Mouse (Mus musculus) heart, postnatal 0 days (tissue): ENCODE results near the gene Pmvk. TPM values are rescaled to one million over a fixed set of nuclear protein-coding genes. Genes with fewer than 3 reads are reported as not detected.
"Not testable (repeated sequence)": the region's sequence is repeated elsewhere in the genome, so short reads cannot be mapped to it uniquely, and the experiment has no call there.

Experiments used
- ATAC-seq: fragments of 200-750 bp; cut with Nextera tagmentation; 2 replicates; pipeline ENCODE4 v1.8.0; 2017; ENCODE audit warnings: low read depth, moderate number of reproducible peaks, moderate library complexity; ENCODE audit not compliant: insufficient read depth
- DNase-seq: peaks from one replicate; pipeline ENCODE4 v3.0.0-alpha.2; 2016; ENCODE audit warnings: low spot score
- H3K27ac ChIP-seq: fragments of 300-500 bp; sonication (generic); 2 replicates; pipeline ENCODE4 v1.5.1; 2014; ENCODE audit warnings: low read depth, mild to moderate bottlenecking
- H3K27me3 ChIP-seq: fragments of 300-500 bp; sonication (generic); 2 replicates; pipeline ENCODE4 v1.6.1; 2014; ENCODE audit warnings: low read length, mixed read lengths; ENCODE audit not compliant: control insufficient read depth, insufficient read depth
- H3K36me3 ChIP-seq: fragments of 300-500 bp; sonication (generic); replicated peaks from 2 replicates; pipeline ENCODE4 v1.6.1; 2014; ENCODE audit warnings: low read length, mixed read lengths; ENCODE audit not compliant: control insufficient read depth, insufficient read depth
- H3K4me1 ChIP-seq: fragments of 300-500 bp; sonication (generic); 2 replicates; pipeline ENCODE4 v1.6.1; 2014; ENCODE audit warnings: antibody characterized with exemption; ENCODE audit not compliant: control insufficient read depth, insufficient read depth
- H3K4me2 ChIP-seq: fragments of 300-500 bp; sonication (generic); 2 replicates; pipeline ENCODE4 v1.6.1; 2014; ENCODE audit warnings: low read depth, mild to moderate bottlenecking, low read length, moderate library complexity
- H3K4me3 ChIP-seq: fragments of 300-500 bp; sonication (generic); 2 replicates; pipeline ENCODE4 v1.5.1; 2014; ENCODE audit warnings: low read depth, low read length
- H3K9ac ChIP-seq: fragments of 300-500 bp; sonication (generic); replicated peaks from 2 replicates; pipeline ENCODE4 v1.6.1; 2014; ENCODE audit warnings: low read depth, low read length, mixed read lengths
- H3K9me3 ChIP-seq: fragments of 300-500 bp; sonication (generic); replicated peaks from 2 replicates; pipeline ENCODE4 v1.6.1; 2016; ENCODE audit warnings: low read length; ENCODE audit not compliant: control insufficient read depth
- CTCF ChIP-seq: IDR thresholded peaks from 2 replicates; pipeline ENCODE4 v1.5.1; 2016; ENCODE audit warnings: antibody characterized with exemption, control low read depth, low read depth
- EP300 ChIP-seq: IDR thresholded peaks from 2 replicates; pipeline ENCODE4 v1.6.1; 2016; ENCODE audit warnings: antibody characterized with exemption, low read depth
- WGBS: fragments of 180-500 bp; shearing (Covaris S2); extraction: QIAGEN DNeasy Blood & Tissue Kit; methylation state at CpG from one replicate; pipeline ENCODE4 v1.1.7; 2014; 5-methylcytosine and 5-hydroxymethylcytosine counted together
- polyA plus RNA-seq: library from polyadenylated mRNA; unstranded; fragments of >200 nt; fragmentation: Nextera tagmentation; extraction: Ambion mirVana; gene quantifications from 2 replicates; pipeline ENCODE4 v1.2.1, GENCODE M21; 2015
- total RNA-seq: library from RNA; depleted of rRNA; stranded (reverse); fragments of >200 nt; gene quantifications from 2 replicates; pipeline ENCODE4 v1.2.3, GENCODE M21; 2014; ENCODE audit warnings: low replicate concordance

Pmvk gene
- total and polyA plus RNA-seq, 2 experiments from 2014 or later = 26.2 to 50.7 TPM

GRCm38 (mm10) chr3:89421810-89422473 lies 32.4 kb upstream of the Pmvk start:
- no peak for DNase-seq
- H3K4me1 ChIP-seq = peaks cover 12% of the 10 kb centered on the region; the same call in 1 of the 2 replicates
- peaks cover 32% of the 10 kb centered on the region for H3K36me3 ChIP-seq
- ATAC-seq = no peak
- H3K4me2 ChIP-seq = peak overlapping the region; percentile 85
- H3K27ac ChIP-seq = peak overlapping the region; percentile 56
- 16% methylated on average over 22 of the region's 22 CpGs for WGBS
- H3K9ac ChIP-seq = peak overlapping the region; percentile 61
- H3K27me3 ChIP-seq = no peaks in the 10 kb centered on the region
- peak overlapping the region; percentile 47 for H3K4me3 ChIP-seq
- TF ChIP-seq EP300 = no peak
- no peak for TF ChIP-seq CTCF
- H3K9me3 ChIP-seq = no peaks in the 10 kb centered on the region

- Histone ChIP-seq H3K27ac (no peak overlapping the region), H3K4me1 (peaks cover 12% of the 10 kb centered on the region; the same call in 1 of the 2 replicates), H3K9ac (no peak overlapping the region), H3K9me3 (no peaks in the 10 kb centered on the region), H3K27me3 (no peaks in the 10 kb centered on the region), H3K4me3 (peak overlapping the region; percentile 47), H3K4me2 (peak overlapping the region; percentile 85), H3K36me3 (peaks cover 39% of the 10 kb centered on the region)
- no peak for TF ChIP-seq CTCF
- no peak for TF ChIP-seq EP300
- 59% methylated on average over 6 of the region's 6 CpGs for WGBS
- no peak for ATAC-seq
- no peak for DNase-seq
Observed at GRCm38 (mm10) chr3:89422556-89423205, 31.7 kb upstream of the Pmvk start.

GRCm38 (mm10) chr3:89424416-89425140 lies 29.8 kb upstream of the Pmvk start:
- Histone ChIP-seq H3K27me3 (no peaks in the 10 kb centered on the region), H3K36me3 (peaks cover 44% of the 10 kb centered on the region), H3K4me3 (no peak overlapping the region), H3K4me2 (no peak overlapping the region), H3K4me1 (peaks cover 12% of the 10 kb centered on the region; the same call in 1 of the 2 replicates), H3K27ac (no peak overlapping the region), H3K9ac (no peak overlapping the region), H3K9me3 (no peaks in the 10 kb centered on the region)
- no peak for ATAC-seq
- DNase-seq = no peak
- TF ChIP-seq EP300 (no peak), CTCF (no peak)
- WGBS = 85% methylated on average over 5 of the region's 5 CpGs

GRCm38 (mm10) chr3:89425141-89425525 lies 29.2 kb upstream of the Pmvk start:
- 73% methylated on average over 5 of the region's 5 CpGs for WGBS
- no peak overlapping the region for H3K4me2 ChIP-seq
- H3K27me3 ChIP-seq = no peaks in the 10 kb centered on the region
- TF ChIP-seq CTCF (no peak), EP300 (no peak)
- ATAC-seq = no peak
- H3K9me3 ChIP-seq = no peaks in the 10 kb centered on the region
- H3K27ac ChIP-seq = no peak overlapping the region
- H3K36me3 ChIP-seq = peaks cover 44% of the 10 kb centered on the region
- H3K4me1 ChIP-seq = peaks cover 12% of the 10 kb centered on the region; the same call in 1 of the 2 replicates
- no peak overlapping the region for H3K9ac ChIP-seq
- H3K4me3 ChIP-seq = no peak overlapping the region
- no peak for DNase-seq

- WGBS = 88% methylated on average over 4 of the region's 4 CpGs
- no peaks in the 10 kb centered on the region for H3K27me3 ChIP-seq
- no peak for ATAC-seq
- H3K4me1 ChIP-seq = peaks cover 7% of the 10 kb centered on the region; the same call in 1 of the 2 replicates
- peaks cover 44% of the 10 kb centered on the region for H3K36me3 ChIP-seq
- H3K9me3 ChIP-seq = no peaks in the 10 kb centered on the region
- no peak for DNase-seq
- TF ChIP-seq EP300 (no peak), CTCF (no peak)
- H3K9ac ChIP-seq = no peak overlapping the region
- no peak overlapping the region for H3K4me3 ChIP-seq
- H3K4me2 ChIP-seq = no peak overlapping the region
- H3K27ac ChIP-seq = no peak overlapping the region
Observed at GRCm38 (mm10) chr3:89425876-89426275, 28.5 kb upstream of the Pmvk start.

GRCm38 (mm10) chr3:89429021-89429420 lies 25.3 kb upstream of the Pmvk start:
- peaks cover 60% of the 10 kb centered on the region for H3K36me3 ChIP-seq
- ATAC-seq = not testable (repeated sequence)

More at GRCm38 (mm10) chr3:89429021-89429420, 25.3 kb upstream of the Pmvk start:
- H3K9ac ChIP-seq, H3K4me1 ChIP-seq, H3K9me3 ChIP-seq, H3K27ac ChIP-seq, DNase-seq, H3K27me3 ChIP-seq, H3K4me2 ChIP-seq, H3K4me3 ChIP-seq: not testable (repeated sequence)
- WGBS = 88% methylated on average over 6 of the region's 7 CpGs
